Mouse (Mus musculus) liver, adult 2 months (tissue): ENCODE measurements around the gene Me1.

Experiments
- CTCF ChIP-seq: fragments of 200-500 bp; IDR thresholded peaks from 2 replicates; pipeline ENCODE4 v1.5.1; 2011; ENCODE audit warnings: low read depth, low read length, control low read depth
- POLR2A ChIP-seq: fragments of 200-500 bp; IDR thresholded peaks from 2 replicates; pipeline ENCODE4 v1.6.1; 2011; ENCODE audit warnings: low read length, control low read depth; ENCODE audit not compliant: insufficient read depth; ENCODE audit errors: extremely low read depth

- TF ChIP-seq CTCF = no peak
- TF ChIP-seq POLR2A = no peak
Observed at GRCm38 (mm10) chr9:86658347-86658746, 37.4 kb downstream of the Me1 start.
